Mouse (Mus musculus) left cerebral cortex, postnatal 36 days (tissue): Measurements from ENCODE around the gene Akirin1. TPM values are rescaled to one million over a fixed set of nuclear protein-coding genes. Genes with fewer than 3 reads are reported as not detected.

Source experiments
- DNase-seq, 2 experiments: peaks; one replicate each; pipeline ENCODE4 v3.0.0; 2021 to 2022; ENCODE audit warnings: low spot score in 2 of 2, mixed read lengths in 1 of 2
- intact Hi-C: fragments of 180-260 bp; cut with DNase I; formaldehyde crosslinking; loops from one replicate; pipeline ENCODE4 v1.15.1; 2025
- total RNA-seq, 2 experiments: library from RNA; stranded (reverse); gene quantifications; 2 replicates each; pipeline ENCODE4 v1.2.3; 2021

The Akirin1 gene
- 10 to 100 TPM; 60.4 to 64.2 TPM for total RNA-seq

- intact Hi-C loops = loop anchor here (5.0 kb wide), 2 partner anchors 33 to 152 kb away; partner anchors contain the start of genes Mycbp and Ndufs5
- peak; percentile 97 to 98 for DNase-seq
Measured at GRCm38 (mm10) chr4:123750152-123750651, at the start of gene Akirin1. Akirin1 (minus strand) TSS chr4:123750345.

DNA sequence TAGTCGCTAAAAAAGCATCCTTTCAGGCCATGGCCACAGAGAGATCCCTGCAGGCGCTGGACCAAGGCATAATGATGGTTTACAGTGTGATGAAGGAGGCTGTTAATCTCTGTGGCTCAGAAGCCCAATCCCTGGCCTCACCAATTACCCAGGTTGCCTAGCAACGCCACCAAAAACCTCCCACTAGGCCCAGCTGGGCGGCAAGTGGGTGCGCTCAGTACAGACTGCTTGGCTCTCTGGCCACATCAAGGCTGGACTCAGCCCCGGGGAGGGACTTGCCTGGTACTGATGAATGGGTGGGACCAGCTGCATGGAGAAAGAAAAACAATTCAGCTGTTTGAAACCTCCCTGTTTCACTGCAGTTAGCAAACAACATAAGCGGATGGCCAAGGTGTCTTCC lies 47.7 kb upstream of the Akirin1 start:
- peak; percentile 57 to 63 for DNase-seq
- intact Hi-C loops = no loop called here

DNA sequence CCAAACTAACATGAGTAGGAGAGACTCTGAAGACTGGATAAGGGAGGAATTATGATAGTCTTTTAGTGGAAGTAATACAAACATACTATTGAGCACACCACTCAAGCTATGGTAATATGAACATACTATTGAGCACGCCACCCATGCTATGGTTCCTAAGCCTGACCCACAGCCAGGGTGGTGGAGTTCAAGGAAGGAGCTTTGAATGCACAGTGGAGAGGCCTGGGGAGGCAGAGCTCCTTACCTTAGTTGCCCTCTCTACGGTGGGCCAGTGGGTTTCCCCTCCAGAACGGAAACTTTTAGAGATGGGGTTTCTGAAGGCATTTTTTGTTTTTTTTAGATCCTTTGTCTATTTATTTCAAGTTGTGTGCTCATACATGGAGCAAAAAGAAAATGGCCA lies 47.3 kb upstream of the Akirin1 start:
- intact Hi-C loops = no loop called here
- no peak for DNase-seq

DNA sequence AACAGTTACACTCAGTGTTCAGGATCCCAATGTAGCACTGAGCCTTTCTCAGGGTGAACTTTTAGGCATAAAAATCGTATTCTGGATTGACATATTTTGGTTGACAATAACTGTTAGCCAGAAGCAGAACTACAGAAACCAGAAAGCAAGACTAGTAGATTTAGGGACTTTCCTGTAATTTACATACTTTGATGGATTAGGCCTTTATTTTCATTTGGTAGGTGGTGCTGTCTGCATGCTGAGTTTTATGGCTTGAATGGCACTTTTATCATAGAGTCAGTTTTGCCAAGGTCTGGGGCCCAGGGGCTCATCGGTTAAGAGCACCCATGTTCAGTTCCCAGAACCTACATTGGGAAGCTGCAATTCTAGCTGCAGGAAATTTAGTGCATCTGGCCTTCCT lies 44.9 kb upstream of the Akirin1 start:
- intact Hi-C loops = no loop called here
- no peak for DNase-seq

- no peak for DNase-seq
- intact Hi-C loops = no loop called here
Measured at GRCm38 (mm10) chr4:123793136-123793535, 43.0 kb upstream of the Akirin1 start.

DNA sequence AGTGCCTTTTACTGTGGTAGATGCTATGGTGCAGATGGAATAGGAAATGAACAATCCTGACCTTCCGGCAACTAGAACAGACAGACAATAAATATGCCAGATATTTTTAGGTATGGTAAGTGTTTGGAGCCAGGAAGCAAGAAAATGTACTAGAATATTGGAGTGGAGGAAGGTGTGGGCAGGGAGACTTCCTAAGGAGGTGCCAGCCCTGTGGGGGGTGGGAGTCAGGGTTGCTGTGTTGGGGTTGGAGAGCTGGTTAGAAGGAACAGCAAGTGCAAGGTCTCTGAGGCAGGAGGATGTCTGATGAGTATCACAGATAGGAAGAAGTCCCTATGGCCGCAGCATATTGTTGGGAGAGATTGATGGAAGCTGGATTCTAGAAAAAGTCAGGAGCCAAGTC lies 42.5 kb upstream of the Akirin1 start:
- intact Hi-C loops = no loop called here

GRCm38 (mm10) chr4:123787191-123787985 lies 37.2 kb upstream of the Akirin1 start, which contains the start of gene Rhbdl2:
Rhbdl2 (plus strand) TSS chr4:123787874.
- no peak for DNase-seq

More for the DNA sequence above, 42.5 kb upstream of the Akirin1 start:
- DNase-seq = no peak

DNA sequence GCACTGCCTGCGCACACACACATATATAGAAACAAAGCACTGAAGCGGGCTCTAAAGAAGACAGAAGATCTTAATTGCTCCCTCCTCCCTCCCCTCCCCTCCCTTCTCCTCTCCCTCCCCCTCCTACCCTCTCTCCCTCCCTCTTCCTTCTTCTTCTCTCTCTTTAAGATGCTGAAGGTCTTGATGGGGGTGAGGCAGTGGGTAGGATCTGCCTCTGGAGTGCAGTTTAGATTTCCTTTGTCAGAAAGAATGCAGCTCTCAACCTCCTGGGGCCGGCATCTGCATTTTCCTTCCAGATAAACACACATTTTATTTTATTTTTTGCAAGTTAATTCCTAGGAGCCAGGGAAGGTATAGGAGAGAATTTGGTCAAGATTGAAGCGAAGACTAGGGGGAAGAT lies 18.1 kb upstream of the Akirin1 start:
- no peak for DNase-seq
- intact Hi-C loops = no loop called here

More at GRCm38 (mm10) chr4:123787191-123787985, 37.2 kb upstream of the Akirin1 start, which contains the start of gene Rhbdl2:
- intact Hi-C loops = no loop called here

GRCm38 (mm10) chr4:123767807-123768206 lies 17.7 kb upstream of the Akirin1 start:
- intact Hi-C loops = no loop called here
- no peak for DNase-seq

- intact Hi-C loops = no loop called here
- DNase-seq = no peak
Measured at GRCm38 (mm10) chr4:123765071-123765470, 14.9 kb upstream of the Akirin1 start.

DNA sequence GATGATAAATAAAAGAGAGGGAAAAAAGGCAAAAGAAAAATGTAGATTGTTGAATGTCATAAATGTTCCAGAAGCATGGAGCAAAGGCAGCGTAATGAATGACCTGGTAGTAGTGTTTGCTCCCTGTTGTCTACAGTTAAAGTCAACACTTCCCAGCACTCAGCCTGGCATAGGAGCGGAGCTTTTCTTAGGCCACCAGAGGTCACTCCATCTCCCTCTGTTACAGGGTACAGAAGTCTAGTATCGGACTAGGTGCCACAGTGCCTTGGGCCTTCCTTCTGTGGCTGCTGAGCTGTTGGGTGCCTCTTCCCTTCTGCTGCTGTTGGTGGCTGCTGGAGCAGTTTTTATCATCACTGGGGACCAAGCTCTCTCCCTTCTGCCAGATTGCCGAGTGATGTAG lies 8.2 kb upstream of the Akirin1 start:
- DNase-seq = no peak
- intact Hi-C loops = no loop called here

GRCm38 (mm10) chr4:123750707-123751312 lies 665 bp upstream of the Akirin1 start:
- intact Hi-C loops = loop anchor here (5.0 kb wide), 2 partner anchors 34 to 151 kb away; partner anchors contain the start of genes Mycbp and Ndufs5
- no peak for DNase-seq

GRCm38 (mm10) chr4:123749484-123750130 lies 538 bp downstream of the Akirin1 start:
- DNase-seq = peak; percentile 26 to 29
- intact Hi-C loops = loop anchor here (5.0 kb wide), 2 partner anchors 32 to 153 kb away; partner anchors contain the start of genes Mycbp and Ndufs5

GRCm38 (mm10) chr4:123748726-123749415 lies 1.3 kb downstream of the Akirin1 start:
- intact Hi-C loops = no loop called here
- no peak for DNase-seq

GRCm38 (mm10) chr4:123745221-123745775 lies 4.8 kb downstream of the Akirin1 start:
- no peak for DNase-seq
- intact Hi-C loops = no loop called here

DNA sequence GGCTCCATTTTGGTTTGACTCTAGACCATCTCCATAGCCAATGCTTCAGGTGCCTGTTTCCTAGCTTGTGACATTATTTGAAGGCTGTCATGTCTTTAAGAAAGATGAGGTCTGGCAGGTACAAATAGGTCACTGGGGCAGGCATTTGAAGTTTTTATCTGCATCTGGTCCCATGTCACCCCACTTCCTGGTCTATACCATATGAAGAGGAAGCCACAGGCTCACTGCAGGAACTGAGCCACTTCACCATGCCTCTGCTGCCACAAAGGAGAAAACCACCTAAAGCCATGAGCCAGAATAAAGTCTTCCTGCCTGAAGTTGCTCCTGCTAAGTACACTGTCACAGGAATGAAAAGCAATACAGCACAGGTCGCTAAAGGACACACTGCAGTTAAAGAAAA lies 7.3 kb downstream of the Akirin1 start:
- no peak for DNase-seq
- intact Hi-C loops = no loop called here

DNA sequence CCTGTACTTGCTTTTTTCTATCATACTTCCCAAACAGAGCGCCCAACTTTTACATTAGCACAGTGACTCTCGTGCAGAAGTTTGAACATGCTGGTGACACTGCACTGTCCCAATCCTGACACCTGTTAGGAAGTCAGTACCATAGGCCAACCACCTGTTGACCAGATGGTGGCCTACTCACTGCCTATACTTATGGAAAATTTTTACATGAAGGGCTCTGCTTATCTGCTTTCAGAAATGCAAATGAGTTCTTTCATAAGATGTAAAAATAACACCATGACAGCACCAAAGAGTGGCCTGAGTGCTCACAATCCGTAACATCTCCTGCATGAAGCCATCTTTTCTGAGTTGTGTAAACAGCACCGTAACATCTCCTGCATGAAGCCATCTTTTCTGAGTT lies 11.4 kb downstream of the Akirin1 start:
- no peak for DNase-seq
- intact Hi-C loops = no loop called here

GRCm38 (mm10) chr4:123733532-123733931 lies 16.6 kb downstream of the Akirin1 start:
- DNase-seq = no peak
- intact Hi-C loops = no loop called here

- intact Hi-C loops = no loop called here
- DNase-seq = no peak
Measured at GRCm38 (mm10) chr4:123732921-123733320, 17.2 kb downstream of the Akirin1 start.
